Mouse (Mus musculus): ENCODE measurements around the gene Cox5a.

Cox5a gene

GRCm38 (mm10) chr9:57565741-57566221 is 44.7 kb downstream of the Cox5a start:
- no peak for DNase-seq

DNA sequence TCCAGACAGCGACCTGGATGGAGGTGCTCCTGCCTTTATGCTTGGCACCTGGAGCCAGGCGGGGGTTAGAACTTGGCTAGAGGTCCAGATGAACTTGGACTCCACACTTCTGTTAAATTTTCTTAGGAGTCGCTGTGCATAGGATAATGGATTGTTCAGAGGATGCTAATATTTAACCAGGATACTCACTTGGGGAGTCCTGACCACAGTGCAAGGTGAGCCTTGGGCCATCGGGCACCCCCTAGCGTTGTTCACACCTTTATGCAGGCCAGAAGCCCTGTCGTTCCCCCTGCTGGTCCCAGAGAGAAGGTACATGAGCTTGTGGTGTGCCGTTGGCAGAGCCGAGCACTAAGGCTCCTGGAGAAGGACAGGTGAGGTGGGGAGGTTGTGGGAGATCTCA is 45.8 kb downstream of the Cox5a start:
- no peak for DNase-seq

GRCm38 (mm10) chr9:57568500-57568899 is 47.4 kb downstream of the Cox5a start:
- DNase-seq = no peak

DNA sequence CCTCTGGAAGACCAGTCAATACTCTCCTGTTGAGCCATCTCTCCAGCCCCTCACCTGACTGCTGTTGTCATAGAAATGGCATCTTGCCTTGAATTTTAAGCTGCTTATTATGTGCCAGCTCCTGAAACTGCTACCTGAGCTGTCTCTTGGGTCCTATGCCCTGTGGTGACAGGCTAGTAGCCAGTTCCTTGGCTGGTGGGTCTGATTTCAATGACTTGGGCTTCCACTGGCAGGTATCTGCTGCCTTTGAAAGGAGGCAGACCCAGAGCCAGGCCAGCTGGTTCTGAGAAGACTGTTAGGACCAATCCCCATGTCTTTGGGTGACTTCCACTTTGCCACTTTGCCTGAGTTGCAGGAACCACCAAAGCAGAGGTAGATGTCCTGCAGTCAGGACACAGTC is 53.3 kb downstream of the Cox5a start:
- DNase-seq = no peak

GRCm38 (mm10) chr9:57575577-57575976 is 54.5 kb downstream of the Cox5a start:
- no peak for DNase-seq

- no peak for DNase-seq
Observed at GRCm38 (mm10) chr9:57577144-57577849, 56.2 kb downstream of the Cox5a start.

Measured in thymus, postnatal 36 days (tissue).